Mouse (Mus musculus): ENCODE measurements at regions not wholly inside any gene's neighbourhood (a gene's known extent, or its start where the extent isn't known, plus 50 kb on each side); places are given as distances from the start of the nearest gene placed in this dataset.

DNA sequence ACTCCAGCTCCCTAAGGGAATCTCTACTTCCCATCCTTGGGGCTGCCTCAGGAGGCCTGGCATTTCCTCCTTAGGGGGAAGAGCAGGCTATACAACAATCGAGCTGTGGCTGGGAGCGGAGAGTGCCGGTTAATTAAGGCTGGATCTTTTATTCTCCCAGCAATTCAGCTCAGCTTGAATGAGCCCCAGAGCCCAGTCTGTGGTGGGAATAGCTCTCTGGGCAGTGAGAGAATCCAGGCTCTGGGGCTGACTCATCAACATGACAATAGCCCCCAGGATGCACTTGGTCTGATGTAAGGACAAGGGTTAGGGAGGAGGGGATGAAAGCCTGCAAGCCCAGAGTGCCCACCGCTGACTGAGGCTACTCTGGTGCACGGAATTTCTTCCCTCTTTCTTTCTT, 280.2 kb upstream of the Sox9 start:
- Histone ChIP-seq H3K9me3 (ENCODE audit: control insufficient read depth, low read length) (no peaks in the 10 kb centered on the region), H3K4me2 (ENCODE audit: low read depth, low read length) (no peak overlapping the region), H3K4me1 (ENCODE audit: control insufficient read depth, insufficient read depth, low read length) (no peaks in the 10 kb centered on the region), H3K9ac (ENCODE audit: low read depth, low read length) (no peak overlapping the region), H3K27ac (replicated peaks; ENCODE audit: low read depth, low read length) (no peak overlapping the region), H3K27me3 (replicated peaks; ENCODE audit: control insufficient read depth, insufficient read depth, low read length) (no peaks in the 10 kb centered on the region), H3K36me3 (ENCODE audit: control insufficient read depth, insufficient read depth, low read length) (no peaks in the 10 kb centered on the region), H3K4me3 (ENCODE audit: low read depth, low read length) (no peak overlapping the region)
- peak; percentile 68 for DNase-seq (ENCODE audit: low spot score)
- 15% methylated on average over 5 of the region's 5 CpGs for WGBS
- peak; percentile 94; the same call in 1 of the 2 replicates for ATAC-seq (ENCODE audit: low read depth)

DNA sequence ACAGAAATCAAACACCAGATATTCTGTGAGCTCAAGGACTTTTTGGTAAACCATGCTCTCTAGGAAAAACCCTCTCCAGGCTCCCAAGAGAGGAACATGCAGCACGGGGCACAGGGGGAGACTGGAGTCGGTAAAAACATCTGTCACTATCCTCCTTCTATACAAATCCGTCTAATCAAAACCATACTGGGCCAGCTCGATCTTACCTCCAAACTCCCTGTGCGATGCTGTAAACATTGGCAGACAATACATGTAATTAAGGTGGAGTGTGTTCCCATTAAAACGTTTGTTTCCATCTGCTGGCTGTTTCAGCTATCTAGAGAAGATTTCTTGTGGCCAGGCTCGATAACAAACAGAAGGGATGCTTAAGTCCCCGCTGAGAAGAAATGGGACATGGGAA, 262.9 kb upstream of the Sox9 start:
- no peaks in the 10 kb centered on the region for H3K4me1 ChIP-seq (ENCODE audit: control insufficient read depth, insufficient read depth, low read length)
- no peak overlapping the region for H3K9ac ChIP-seq (ENCODE audit: low read depth, low read length)
- H3K27ac ChIP-seq (replicated peaks; ENCODE audit: low read depth, low read length): no peak overlapping the region
- H3K4me2 ChIP-seq (ENCODE audit: low read depth, low read length): no peak overlapping the region
- H3K27me3 ChIP-seq (replicated peaks; ENCODE audit: control insufficient read depth, insufficient read depth, low read length): no peaks in the 10 kb centered on the region
- H3K9me3 ChIP-seq (ENCODE audit: control insufficient read depth, low read length): no peaks in the 10 kb centered on the region
- ATAC-seq (ENCODE audit: low read depth) (no peak), DNase-seq (ENCODE audit: low spot score) (peak; percentile 53)
- no peaks in the 10 kb centered on the region for H3K36me3 ChIP-seq (ENCODE audit: control insufficient read depth, insufficient read depth, low read length)
- 41% methylated on average over 8 of the region's 8 CpGs for WGBS
- no peak overlapping the region for H3K4me3 ChIP-seq (ENCODE audit: low read depth, low read length)

DNA sequence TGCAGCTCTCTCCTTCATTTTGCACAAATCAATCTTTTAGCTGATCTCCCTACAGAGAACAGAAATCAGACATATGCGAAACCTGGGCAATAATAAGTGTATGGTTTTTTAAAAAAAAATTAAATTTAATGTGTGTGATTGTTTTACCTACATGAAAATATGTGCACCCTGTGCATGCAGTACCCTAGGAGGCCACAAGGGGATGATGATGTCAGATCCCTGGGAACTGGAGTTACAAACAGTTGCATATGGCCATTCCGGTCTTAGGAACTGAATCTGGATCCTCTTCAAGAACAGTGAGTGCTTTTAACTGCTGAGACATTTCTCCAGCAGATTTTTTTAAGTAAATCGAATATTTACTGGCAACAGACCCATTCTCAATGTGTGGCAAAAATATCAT, 257.0 kb upstream of the Sox9 start:
- Histone ChIP-seq H3K4me1 (ENCODE audit: control insufficient read depth, insufficient read depth, low read length) (no peaks in the 10 kb centered on the region), H3K9me3 (ENCODE audit: control insufficient read depth, low read length) (no peaks in the 10 kb centered on the region), H3K4me3 (ENCODE audit: low read depth, low read length) (no peak overlapping the region), H3K27ac (replicated peaks; ENCODE audit: low read depth, low read length) (no peak overlapping the region), H3K9ac (ENCODE audit: low read depth, low read length) (no peak overlapping the region), H3K4me2 (ENCODE audit: low read depth, low read length) (no peak overlapping the region), H3K27me3 (replicated peaks; ENCODE audit: control insufficient read depth, insufficient read depth, low read length) (no peaks in the 10 kb centered on the region), H3K36me3 (ENCODE audit: control insufficient read depth, insufficient read depth, low read length) (no peaks in the 10 kb centered on the region)
- DNase-seq (ENCODE audit: low spot score): no peak
- no peak for ATAC-seq (ENCODE audit: low read depth)
- WGBS: 92% methylated on average over 3 of the region's 3 CpGs

DNA sequence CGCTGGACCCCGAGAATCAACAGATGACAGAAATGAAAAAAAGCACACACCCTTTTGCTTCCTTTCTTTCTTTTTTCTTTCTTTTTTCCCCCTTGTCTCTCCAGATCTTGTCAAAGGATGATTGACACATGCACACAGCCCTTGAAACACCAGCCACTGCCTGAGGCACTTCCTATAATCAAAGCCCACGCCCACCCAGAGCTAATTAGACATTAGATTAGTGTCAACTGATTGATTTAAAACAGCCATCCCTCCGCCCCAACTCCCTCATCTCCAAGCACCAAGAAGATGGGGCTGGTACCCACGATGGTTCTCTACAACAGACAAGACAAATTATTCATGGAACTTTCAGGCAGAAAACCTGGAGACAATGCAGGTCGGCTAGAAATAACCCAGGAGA, 239.5 kb upstream of the Sox9 start:
- WGBS: 21% methylated on average over 6 of the region's 6 CpGs

DNA sequence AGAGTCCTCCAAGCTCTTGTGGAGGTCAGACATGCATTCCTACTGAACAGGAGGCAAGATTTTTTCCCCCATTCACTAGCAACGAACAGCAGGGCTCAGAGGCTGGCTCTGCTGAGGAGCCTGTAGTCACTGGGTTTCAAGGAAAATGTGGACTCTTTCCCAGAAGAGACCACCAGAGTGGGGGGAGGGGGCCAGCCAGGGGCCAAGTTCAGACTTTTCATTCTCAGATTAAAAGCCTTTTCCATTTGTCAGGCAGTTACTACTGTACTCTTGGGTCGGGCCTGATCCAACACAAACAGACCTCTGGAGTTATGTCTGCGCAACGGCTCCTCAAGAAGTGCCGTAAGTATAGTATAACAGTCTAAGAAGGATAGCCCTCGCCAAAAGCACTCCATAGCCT, 238.6 kb upstream of the Sox9 start:
- WGBS: 47% methylated on average over 6 of the region's 6 CpGs
- H3K4me3 ChIP-seq (ENCODE audit: low read depth, low read length): no peak overlapping the region
- no peak overlapping the region for H3K9ac ChIP-seq (ENCODE audit: low read depth, low read length)
- no peak overlapping the region for H3K27ac ChIP-seq (replicated peaks; ENCODE audit: low read depth, low read length)
- no peak overlapping the region for H3K4me2 ChIP-seq (ENCODE audit: low read depth, low read length)
- DNase-seq (ENCODE audit: low spot score) (peak; percentile 81), ATAC-seq (ENCODE audit: low read depth) (peak; percentile 67; the same call in 1 of the 2 replicates)
- no peaks in the 10 kb centered on the region for H3K27me3 ChIP-seq (replicated peaks; ENCODE audit: control insufficient read depth, insufficient read depth, low read length)
- 0 out of 2 replicates have a peak, but pooled peaks cover 3% of the 10 kb centered on the region for H3K9me3 ChIP-seq (ENCODE audit: control insufficient read depth, low read length)
- H3K4me1 ChIP-seq (ENCODE audit: control insufficient read depth, insufficient read depth, low read length): peaks cover 13% of the 10 kb centered on the region; the same call in 1 of the 2 replicates
- H3K36me3 ChIP-seq (ENCODE audit: control insufficient read depth, insufficient read depth, low read length): no peaks in the 10 kb centered on the region

More for the DNA sequence above, 239.5 kb upstream of the Sox9 start:
- DNase-seq (ENCODE audit: low spot score) (no peak), ATAC-seq (ENCODE audit: low read depth) (no peak)
- no peak overlapping the region for H3K4me2 ChIP-seq (ENCODE audit: low read depth, low read length)
- no peak overlapping the region for H3K4me3 ChIP-seq (ENCODE audit: low read depth, low read length)
- no peaks in the 10 kb centered on the region for H3K36me3 ChIP-seq (ENCODE audit: control insufficient read depth, insufficient read depth, low read length)
- H3K27ac ChIP-seq (replicated peaks; ENCODE audit: low read depth, low read length): no peak overlapping the region
- H3K9me3 ChIP-seq (ENCODE audit: control insufficient read depth, low read length): 0 out of 2 replicates have a peak, but pooled peaks cover 3% of the 10 kb centered on the region
- no peaks in the 10 kb centered on the region for H3K27me3 ChIP-seq (replicated peaks; ENCODE audit: control insufficient read depth, insufficient read depth, low read length)
- H3K9ac ChIP-seq (ENCODE audit: low read depth, low read length): no peak overlapping the region
- H3K4me1 ChIP-seq (ENCODE audit: control insufficient read depth, insufficient read depth, low read length): peaks cover 13% of the 10 kb centered on the region; the same call in 1 of the 2 replicates

DNA sequence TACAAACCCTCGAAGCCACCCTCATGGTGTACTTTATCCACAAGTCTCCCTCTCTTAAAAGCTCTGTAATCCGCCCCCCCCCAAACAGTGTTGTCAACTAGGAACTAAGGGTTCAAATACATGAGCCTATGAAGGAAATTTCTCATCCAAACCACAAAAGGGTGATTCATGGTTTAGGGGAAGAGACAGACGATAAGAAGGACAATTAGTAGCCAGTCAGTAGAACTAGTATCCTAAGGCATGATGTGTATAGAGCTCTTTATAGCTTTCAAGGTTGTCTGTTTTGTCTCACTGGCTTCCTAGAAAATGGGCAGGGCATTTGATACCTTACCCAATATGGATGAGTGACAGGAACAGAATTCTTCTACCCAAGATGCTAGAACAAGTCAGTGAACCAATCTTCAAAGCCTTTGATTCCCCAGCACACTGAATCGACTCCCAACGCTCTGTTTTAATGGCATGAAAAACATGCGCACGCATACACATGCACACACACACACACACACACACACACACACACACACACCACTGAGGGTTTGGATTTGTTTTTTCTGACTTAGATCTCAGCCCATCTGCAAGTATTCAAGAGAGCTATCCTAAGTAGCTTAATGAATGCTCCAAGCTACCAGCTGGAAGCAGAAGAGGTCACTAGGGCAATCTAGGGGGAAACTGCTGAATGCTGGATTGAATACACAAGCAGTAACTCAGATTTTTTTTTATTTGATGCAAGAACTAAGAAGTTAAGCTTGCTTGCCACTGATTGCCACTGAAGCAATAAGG, 236.6 kb upstream of the Sox9 start:
- 0 out of 2 replicates have a peak, but pooled peaks cover 3% of the 10 kb centered on the region for H3K9me3 ChIP-seq (ENCODE audit: control insufficient read depth, low read length)
- H3K9ac ChIP-seq (ENCODE audit: low read depth, low read length): no peak overlapping the region
- no peak overlapping the region for H3K4me3 ChIP-seq (ENCODE audit: low read depth, low read length)
- ATAC-seq (ENCODE audit: low read depth) (no peak), DNase-seq (ENCODE audit: low spot score) (peak; percentile 19)
- H3K27ac ChIP-seq (replicated peaks; ENCODE audit: low read depth, low read length): no peak overlapping the region
- peaks cover 13% of the 10 kb centered on the region; the same call in 1 of the 2 replicates for H3K4me1 ChIP-seq (ENCODE audit: control insufficient read depth, insufficient read depth, low read length)
- H3K36me3 ChIP-seq (ENCODE audit: control insufficient read depth, insufficient read depth, low read length): no peaks in the 10 kb centered on the region
- 37% methylated on average over 7 of the region's 7 CpGs for WGBS
- no peaks in the 10 kb centered on the region for H3K27me3 ChIP-seq (replicated peaks; ENCODE audit: control insufficient read depth, insufficient read depth, low read length)
- H3K4me2 ChIP-seq (ENCODE audit: low read depth, low read length): no peak overlapping the region

DNA sequence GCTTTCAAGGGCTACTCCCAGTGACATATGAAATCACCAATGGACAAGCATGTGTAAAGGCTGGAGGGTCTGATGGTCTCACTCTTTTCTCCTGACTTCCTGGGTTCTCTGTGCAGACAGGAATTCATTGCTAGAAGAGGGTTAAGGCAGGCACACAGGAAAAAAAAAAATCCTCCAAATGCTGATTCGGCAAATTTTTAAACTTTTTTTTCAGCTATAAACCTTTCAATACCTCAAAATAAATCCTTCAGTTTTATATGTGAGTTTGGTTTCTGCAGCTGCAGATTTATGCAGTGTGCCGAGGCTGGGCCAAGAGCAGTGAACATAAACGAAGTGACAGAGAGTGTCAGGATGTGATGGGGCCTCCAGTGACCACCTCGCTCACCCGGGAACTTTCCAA, 235.9 kb upstream of the Sox9 start:
- no peaks in the 10 kb centered on the region for H3K27me3 ChIP-seq (replicated peaks; ENCODE audit: control insufficient read depth, insufficient read depth, low read length)
- H3K9ac ChIP-seq (ENCODE audit: low read depth, low read length): no peak overlapping the region
- 0 out of 2 replicates have a peak, but pooled peaks cover 3% of the 10 kb centered on the region for H3K9me3 ChIP-seq (ENCODE audit: control insufficient read depth, low read length)
- peaks cover 13% of the 10 kb centered on the region; the same call in 1 of the 2 replicates for H3K4me1 ChIP-seq (ENCODE audit: control insufficient read depth, insufficient read depth, low read length)
- no peak overlapping the region for H3K4me3 ChIP-seq (ENCODE audit: low read depth, low read length)
- no peak overlapping the region for H3K27ac ChIP-seq (replicated peaks; ENCODE audit: low read depth, low read length)
- WGBS: 54% methylated on average over 5 of the region's 5 CpGs
- no peak overlapping the region for H3K4me2 ChIP-seq (ENCODE audit: low read depth, low read length)
- DNase-seq (ENCODE audit: low spot score) (no peak), ATAC-seq (ENCODE audit: low read depth) (no peak)
- H3K36me3 ChIP-seq (ENCODE audit: control insufficient read depth, insufficient read depth, low read length): no peaks in the 10 kb centered on the region

DNA sequence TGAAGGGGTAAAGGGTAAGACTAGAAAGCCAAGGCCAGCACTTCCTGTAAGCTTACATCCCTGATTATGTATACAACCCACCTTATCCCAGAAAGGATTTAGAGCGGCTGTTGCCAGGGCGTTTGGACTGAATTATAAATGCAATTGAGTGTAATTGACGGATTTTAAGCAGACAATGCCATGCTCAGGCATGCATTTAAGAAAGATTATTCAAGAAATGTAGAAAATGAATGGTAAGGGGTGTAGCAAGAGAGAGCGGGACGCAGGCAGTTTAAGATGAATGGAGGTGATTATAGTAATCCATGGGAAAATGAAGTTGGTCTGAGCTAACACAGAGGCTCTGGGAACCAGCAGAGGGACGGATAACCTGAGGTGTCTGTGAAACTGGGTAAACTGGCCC, 229.2 kb upstream of the Sox9 start:
- Histone ChIP-seq H3K9me3 (ENCODE audit: control insufficient read depth, low read length) (no peaks in the 10 kb centered on the region), H3K4me1 (ENCODE audit: control insufficient read depth, insufficient read depth, low read length) (no peaks in the 10 kb centered on the region), H3K4me2 (ENCODE audit: low read depth, low read length) (no peak overlapping the region), H3K9ac (ENCODE audit: low read depth, low read length) (no peak overlapping the region), H3K36me3 (ENCODE audit: control insufficient read depth, insufficient read depth, low read length) (no peaks in the 10 kb centered on the region), H3K27ac (replicated peaks; ENCODE audit: low read depth, low read length) (no peak overlapping the region), H3K27me3 (replicated peaks; ENCODE audit: control insufficient read depth, insufficient read depth, low read length) (no peaks in the 10 kb centered on the region), H3K4me3 (ENCODE audit: low read depth, low read length) (no peak overlapping the region)
- ATAC-seq (ENCODE audit: low read depth) (no peak; the same call in 1 of the 2 replicates), DNase-seq (ENCODE audit: low spot score) (no peak)
- WGBS: 51% methylated on average over 6 of the region's 6 CpGs

DNA sequence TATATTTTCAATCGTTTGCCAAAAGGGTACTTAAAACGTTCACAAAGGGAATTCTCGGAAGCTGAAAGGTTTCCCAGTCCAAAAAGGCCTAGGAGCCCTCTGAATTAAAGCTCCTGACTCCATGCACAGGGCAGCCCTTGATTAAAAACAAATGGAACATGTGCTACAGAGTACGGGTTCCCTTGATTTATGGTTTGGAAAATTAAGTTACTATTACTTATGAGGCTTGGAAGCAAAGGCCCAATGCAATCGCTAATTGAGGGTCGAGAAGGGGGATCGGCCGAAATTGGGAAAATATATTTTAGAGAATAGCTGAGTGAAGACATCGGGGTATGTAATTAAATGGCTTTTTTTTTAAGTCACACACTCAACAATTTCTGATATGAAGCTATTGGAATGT, 219.0 kb upstream of the Sox9 start:
- WGBS: 53% methylated on average over 9 of the region's 9 CpGs
- no peaks in the 10 kb centered on the region for H3K27me3 ChIP-seq (replicated peaks; ENCODE audit: control insufficient read depth, insufficient read depth, low read length)
- DNase-seq (ENCODE audit: low spot score) (no peak), ATAC-seq (ENCODE audit: low read depth) (no peak)
- H3K4me2 ChIP-seq (ENCODE audit: low read depth, low read length): no peak overlapping the region
- H3K4me1 ChIP-seq (ENCODE audit: control insufficient read depth, insufficient read depth, low read length): no peaks in the 10 kb centered on the region
- H3K4me3 ChIP-seq (ENCODE audit: low read depth, low read length): no peak overlapping the region
- H3K9me3 ChIP-seq (ENCODE audit: control insufficient read depth, low read length): no peaks in the 10 kb centered on the region
- no peak overlapping the region for H3K9ac ChIP-seq (ENCODE audit: low read depth, low read length)
- H3K27ac ChIP-seq (replicated peaks; ENCODE audit: low read depth, low read length): no peak overlapping the region
- no peaks in the 10 kb centered on the region for H3K36me3 ChIP-seq (ENCODE audit: control insufficient read depth, insufficient read depth, low read length)
